In the genomic region with DNA sequence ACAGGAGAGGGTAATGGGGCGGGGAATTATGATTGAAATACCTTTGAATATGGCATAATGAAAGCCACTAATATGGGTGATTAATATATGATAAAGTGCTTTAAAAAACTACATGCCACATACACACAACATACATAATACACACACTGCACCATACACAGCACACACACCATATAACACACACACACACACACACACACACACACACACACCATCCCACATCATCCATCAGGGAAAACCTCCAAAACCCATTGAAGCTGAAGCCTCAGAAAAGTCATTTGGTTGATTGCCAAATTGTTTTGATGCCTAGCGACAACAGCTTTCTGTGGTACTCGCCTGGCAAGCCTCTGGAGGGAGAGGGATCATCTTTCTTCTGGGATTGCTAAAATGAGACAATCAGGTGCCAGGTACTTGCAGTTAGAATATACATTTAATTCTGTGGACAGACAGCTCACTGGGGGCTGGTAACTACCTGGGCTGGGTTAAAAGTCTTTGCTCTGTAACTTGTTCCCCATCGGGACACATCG, we compare ENCODE assay signal across 18 mouse cellular contexts. TPM values are rescaled to one million over a fixed set of nuclear protein-coding genes. Genes with fewer than 3 reads are reported as not detected.
DNase-seq lines count a peak whose midpoint lies in the region; ATAC-seq and TF ChIP-seq lines count a peak whose summit lies in the region.
"Had no signal": no experiment of that assay in that cellular context is flagged by ENCODE, and none has a peak within 500 bp of the region (broad histone marks: within the 10 kb centered on the region; RNA-seq: fewer than 3 reads in every experiment).

No protein-coding gene starts in this region.

- DNase-seq in left cerebral cortex, postnatal 4 days = peak; percentile 15
- no peak for DNase-seq in left cerebral cortex, postnatal 14 days (ENCODE audit: low spot score in 2 of 2)
- DNase-seq in forebrain, embryonic 14.5 days (ENCODE audit: low spot score) = peak; percentile 71
- DNase-seq in hindbrain, postnatal 0 days (ENCODE audit: low spot score) = peak; percentile 67
- no peak for DNase-seq in lung, postnatal 25 days (ENCODE audit: low spot score)
- no peak for DNase-seq in heart, postnatal 10 days
- DNase-seq: adrenal gland, adult 8-10 months; cerebellum, adult 11 months; cerebellum, postnatal 36 days; heart, postnatal 36 days; kidney, adult 18-20 months; kidney, postnatal 14 days; layer of hippocampus, adult 9-11 months; lung, postnatal 10 days; thymus, postnatal 14 days had no signal

- H3K4me3 ChIP-seq in forebrain, embryonic 14.5 days (ENCODE audit: low read depth, low read length) = no peak overlapping the region
- H3K4me3 ChIP-seq in hindbrain, postnatal 0 days (ENCODE audit: low read length) = no peak overlapping the region
- H3K4me3 ChIP-seq in neural tube, embryonic 15.5 days (replicated peaks) = no peak overlapping the region
- H3K4me3 ChIP-seq: heart, embryonic 12.5 days; limb, embryonic 13.5 days had no signal

- intact Hi-C loops in left cerebral cortex, postnatal 4 days (cut with DNase I) = no loop called here
- intact Hi-C loops in left cerebral cortex, postnatal 14 days (cut with DNase I) = no loop called here
- intact Hi-C loops in heart, postnatal 10 days (cut with DNase I) = no loop called here

- 71% methylated on average over 5 of the region's 5 CpGs for WGBS in forebrain, embryonic 14.5 days
- WGBS in hindbrain, postnatal 0 days = 48% methylated on average over 5 of the region's 5 CpGs
- 50% methylated on average over 5 of the region's 5 CpGs for WGBS in neural tube, embryonic 15.5 days

- peaks cover 7% of the 10 kb centered on the region for H3K4me1 ChIP-seq in forebrain, embryonic 14.5 days (ENCODE audit: control insufficient read depth, insufficient read depth, low read length)
- H3K4me1 ChIP-seq in hindbrain, postnatal 0 days (ENCODE audit: insufficient read depth, low read length) = 0 out of 2 replicates have a peak, but pooled peaks cover 7% of the 10 kb centered on the region
- H3K4me1 ChIP-seq in neural tube, embryonic 15.5 days = peaks cover 17% of the 10 kb centered on the region
- H3K4me1 ChIP-seq: heart, embryonic 12.5 days; limb, embryonic 13.5 days had no signal

- H3K36me3 ChIP-seq in forebrain, embryonic 14.5 days (ENCODE audit: control insufficient read depth, insufficient read depth, low read length) = no peaks in the 10 kb centered on the region
- no peaks in the 10 kb centered on the region for H3K36me3 ChIP-seq in hindbrain, postnatal 0 days (ENCODE audit: insufficient read depth, low read length)
- no peaks in the 10 kb centered on the region for H3K36me3 ChIP-seq in neural tube, embryonic 15.5 days
- H3K36me3 ChIP-seq: heart, embryonic 12.5 days; limb, embryonic 13.5 days had no signal

- H3K9me3 ChIP-seq in forebrain, embryonic 14.5 days (replicated peaks; ENCODE audit: control insufficient read depth, low read length) = 0 out of 2 replicates have a peak, but pooled peaks cover 3% of the 10 kb centered on the region
- H3K9me3 ChIP-seq in hindbrain, postnatal 0 days (ENCODE audit: low read length) = no peaks in the 10 kb centered on the region
- H3K9me3 ChIP-seq in neural tube, embryonic 15.5 days (replicated peaks) = no peaks in the 10 kb centered on the region
- H3K9me3 ChIP-seq: heart, embryonic 12.5 days had no signal

- no peaks in the 10 kb centered on the region for H3K27me3 ChIP-seq in forebrain, embryonic 14.5 days (replicated peaks; ENCODE audit: control insufficient read depth, insufficient read depth, low read length)
- H3K27me3 ChIP-seq in hindbrain, postnatal 0 days (ENCODE audit: insufficient read depth, low read length) = no peaks in the 10 kb centered on the region
- H3K27me3 ChIP-seq in neural tube, embryonic 15.5 days (replicated peaks) = no peaks in the 10 kb centered on the region
- H3K27me3 ChIP-seq: heart, embryonic 12.5 days; limb, embryonic 13.5 days had no signal

- no peak; the same call in 1 of the 2 replicates for ATAC-seq in forebrain, embryonic 14.5 days
- no peak for ATAC-seq in hindbrain, postnatal 0 days
- no peak; the same call in 1 of the 2 replicates for ATAC-seq in neural tube, embryonic 15.5 days (ENCODE audit: low FRiP score)

- no peak for TF ChIP-seq CTCF in hindbrain, postnatal 0 days (IDR thresholded peaks at IDR 0.05; ENCODE audit: low read depth)

- no peak overlapping the region for H3K9ac ChIP-seq in forebrain, embryonic 14.5 days (ENCODE audit: low read length)
- no peak overlapping the region for H3K9ac ChIP-seq in hindbrain, postnatal 0 days (replicated peaks; ENCODE audit: low read length)
- H3K9ac ChIP-seq in neural tube, embryonic 15.5 days (replicated peaks) = no peak overlapping the region
- H3K9ac ChIP-seq: heart, embryonic 12.5 days; limb, embryonic 13.5 days had no signal

- H3K4me2 ChIP-seq in forebrain, embryonic 14.5 days (ENCODE audit: low read length) = no peak overlapping the region
- H3K4me2 ChIP-seq in hindbrain, postnatal 0 days (ENCODE audit: low read depth, low read length) = no peak overlapping the region
- no peak overlapping the region for H3K4me2 ChIP-seq in neural tube, embryonic 15.5 days
- H3K4me2 ChIP-seq: heart, embryonic 12.5 days; limb, embryonic 13.5 days had no signal

- H3K27ac ChIP-seq in forebrain, embryonic 14.5 days (ENCODE audit: low read depth, low read length) = peak overlapping the region; percentile 63; the same call in 1 of the 2 replicates
- H3K27ac ChIP-seq in hindbrain, postnatal 0 days = no peak overlapping the region; the same call in 1 of the 2 replicates
- H3K27ac ChIP-seq in neural tube, embryonic 15.5 days (replicated peaks) = peak overlapping the region; percentile 61
- H3K27ac ChIP-seq: limb, embryonic 13.5 days had no signal

RNA-seq across cellular contexts. Expression of a gene that starts 9.7 kb away (rescaled TPM):
- 10 to 100 TPM; 33.8 to 38.3 TPM for total RNA-seq in left cerebral cortex, postnatal 4 days (2021)
- total RNA-seq in left cerebral cortex, postnatal 14 days (2021) = 10 to 100 TPM; 16.6 to 18.5 TPM
- 58.2 and 58.3 TPM in 2 replicates for polyA plus RNA-seq in forebrain, embryonic 14.5 days (2014; fragmentation: Nextera tagmentation; extraction: Ambion mirVana)
- total RNA-seq in hindbrain, postnatal 0 days (2014; rRNA removed) = 14.8 and 18.5 TPM in 2 replicates
- polyA plus RNA-seq in hindbrain, postnatal 0 days (2015; fragmentation: Nextera tagmentation; extraction: Ambion mirVana) = 40.9 and 41.3 TPM in 2 replicates
- polyA plus RNA-seq in neural tube, embryonic 15.5 days (2015; fragmentation: Nextera tagmentation; extraction: Ambion mirVana) = 37.1 and 37.4 TPM in 2 replicates
- 10 to 100 TPM; 17.7 to 21.1 TPM for total RNA-seq in heart, postnatal 10 days (2021)

Comparison
In these comparisons a context has a peak if more than half of its experiments do, and no peak if none do; other contexts are left out.
1. DNase-seq: peak in left cerebral cortex, postnatal 4 days (single experiment), forebrain, embryonic 14.5 days (single experiment) and hindbrain, postnatal 0 days (single experiment); none in left cerebral cortex, postnatal 14 days (0 of 2), lung, postnatal 25 days (single experiment) and heart, postnatal 10 days (0 of 2).